Mouse (Mus musculus) brain, embryonic 14.5 days (tissue): ENCODE results near the gene Ocm.

Experiments
- CTCF ChIP-seq: fragments of 200-500 bp; IDR thresholded peaks from 2 replicates; pipeline ENCODE4 v1.5.1; 2012; ENCODE audit warnings: inconsistent platforms, mild to moderate bottlenecking, moderate library complexity, borderline replicate concordance; ENCODE audit not compliant: insufficient read depth, insufficient read length; ENCODE audit errors: extremely low read depth
- POLR2A ChIP-seq: fragments of 200-500 bp; IDR thresholded peaks from 2 replicates; pipeline ENCODE4 v1.6.1; 2012; ENCODE audit warnings: mild to moderate bottlenecking, inconsistent platforms, borderline replicate concordance; ENCODE audit not compliant: poor library complexity, insufficient read depth, insufficient read length, severe bottlenecking; ENCODE audit errors: extremely low read depth

DNA sequence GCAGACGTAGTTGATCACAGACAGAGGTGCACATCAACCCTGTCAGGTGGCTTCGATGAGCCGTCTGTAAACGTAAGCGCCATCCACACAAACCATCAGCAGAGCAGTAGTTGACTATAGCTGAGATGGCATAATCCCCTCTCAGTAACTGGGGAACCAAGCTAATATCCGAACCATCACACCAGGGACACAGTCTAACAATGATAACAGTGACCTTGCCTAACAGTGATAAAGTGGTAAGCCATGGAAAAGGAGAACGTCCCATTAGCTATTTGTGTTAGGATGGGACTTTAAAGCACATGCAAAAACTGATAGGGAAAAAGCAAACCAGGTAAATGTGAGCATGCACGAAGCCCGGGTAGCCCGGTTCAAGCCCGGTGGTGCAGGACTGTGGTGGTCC lies 50.2 kb downstream of the Ocm start:
- TF ChIP-seq CTCF, result no peak
- TF ChIP-seq POLR2A, result no peak
